Mouse (Mus musculus) bone marrow, adult 2 months (tissue): Measurements from ENCODE around the gene Itpa. TPM values are rescaled to one million over a fixed set of nuclear protein-coding genes. Genes with fewer than 3 reads are reported as not detected.

Experiments used
- H3K27ac ChIP-seq: fragments of 200-500 bp; 2 replicates; pipeline ENCODE4 v1.5.1; 2012; ENCODE audit warnings: low read depth, mild to moderate bottlenecking, control low read depth, inconsistent platforms, low read length; ENCODE audit not compliant: control insufficient read depth, poor library complexity, insufficient read depth
- H3K4me1 ChIP-seq: fragments of 200-500 bp; 2 replicates; pipeline ENCODE4 v1.6.1; 2011; ENCODE audit warnings: low read length; ENCODE audit not compliant: control insufficient read depth, insufficient read depth
- H3K4me3 ChIP-seq: fragments of 200-500 bp; replicated peaks from 2 replicates; pipeline ENCODE3; 2011; ENCODE audit warnings: mild to moderate bottlenecking, low read depth, low read length, control low read depth; ENCODE audit not compliant: control insufficient read depth
- CTCF ChIP-seq: fragments of 200-500 bp; IDR thresholded peaks from 2 replicates; pipeline ENCODE4 v1.5.1; 2011; ENCODE audit warnings: low read length, control low read depth; ENCODE audit not compliant: control insufficient read depth, insufficient read depth
- POLR2A ChIP-seq: fragments of 200-500 bp; IDR thresholded peaks from 2 replicates; pipeline ENCODE4 v1.6.1; 2011; ENCODE audit warnings: low read depth, mild to moderate bottlenecking, control low read depth, low read length, borderline replicate concordance; ENCODE audit not compliant: control insufficient read depth
- WGBS: fragments of 180-500 bp; shearing (Covaris S2); methylation state at CpG from one replicate; pipeline ENCODE4 v1.1.7; 2018; 5-methylcytosine and 5-hydroxymethylcytosine counted together
- polyA plus RNA-seq: library from polyadenylated mRNA; stranded (reverse); fragments of >200 nt; gene quantifications from 2 replicates; pipeline ENCODE4 v1.2.4, GENCODE M21; 2011; ENCODE audit warnings: low replicate concordance; ENCODE audit not compliant: missing spikeins, insufficient read depth, insufficient read length

Itpa gene
- polyA plus RNA-seq, 1 experiment: 42.3 TPM

DNA sequence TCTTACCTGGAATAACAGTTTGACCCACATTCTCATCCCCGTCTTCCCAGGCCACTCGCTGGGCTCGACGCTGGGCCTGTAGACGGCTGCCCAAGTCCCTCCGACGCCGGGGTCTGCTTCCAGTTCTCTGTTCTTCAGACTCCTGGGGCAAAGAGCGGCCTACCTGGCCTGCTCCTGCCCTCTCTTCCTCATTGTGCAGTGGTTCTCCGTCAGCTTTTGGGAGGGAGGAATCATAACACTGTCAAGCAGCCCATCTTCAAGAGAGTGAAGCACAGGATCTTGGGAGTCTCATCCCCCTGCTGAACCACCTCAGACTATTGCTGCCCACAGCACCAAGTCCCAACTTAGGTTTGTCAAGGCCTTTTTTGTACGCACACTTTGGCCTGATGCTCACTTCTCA, 4.1 kb upstream of the Itpa start:
- peaks cover 2% of the 10 kb centered on the region; the same call in 1 of the 2 replicates for H3K4me1 ChIP-seq
- no peak overlapping the region for H3K4me3 ChIP-seq
- no peak overlapping the region for H3K27ac ChIP-seq
- WGBS: 90% methylated on average over 11 of the region's 11 CpGs
- TF ChIP-seq POLR2A: no peak
- TF ChIP-seq CTCF: no peak

- H3K4me1 ChIP-seq: peaks cover 3% of the 10 kb centered on the region; the same call in 1 of the 2 replicates
- WGBS: under 1% methylated on average over 40 of the region's 40 CpGs
- peak within 1 kb of the TSS; percentile 95 for H3K27ac ChIP-seq
- TF ChIP-seq POLR2A: peak; percentile 80; the same call in 1 of the 2 replicates
- TF ChIP-seq CTCF: 0 out of 2 replicates have a peak, but pooled peaks have one; percentile 5
- H3K4me3 ChIP-seq: peak within 1 kb of the TSS; percentile 75
These were observed 3.2 kb upstream of the Itpa start, which contains the start of gene Ddrgk1 for GRCm38 (mm10) chr2:130664102-130664701. TSS of gene Ddrgk1 (minus strand) at chr2:130664659.

GRCm38 (mm10) chr2:130677211-130677610, 9.8 kb downstream of the Itpa start:
- Histone ChIP-seq H3K4me1 (no peaks in the 10 kb centered on the region), H3K27ac (no peak overlapping the region), H3K4me3 (no peak overlapping the region)
- 83% methylated on average over 10 of the region's 10 CpGs for WGBS
- TF ChIP-seq POLR2A (no peak), CTCF (no peak)

DNA sequence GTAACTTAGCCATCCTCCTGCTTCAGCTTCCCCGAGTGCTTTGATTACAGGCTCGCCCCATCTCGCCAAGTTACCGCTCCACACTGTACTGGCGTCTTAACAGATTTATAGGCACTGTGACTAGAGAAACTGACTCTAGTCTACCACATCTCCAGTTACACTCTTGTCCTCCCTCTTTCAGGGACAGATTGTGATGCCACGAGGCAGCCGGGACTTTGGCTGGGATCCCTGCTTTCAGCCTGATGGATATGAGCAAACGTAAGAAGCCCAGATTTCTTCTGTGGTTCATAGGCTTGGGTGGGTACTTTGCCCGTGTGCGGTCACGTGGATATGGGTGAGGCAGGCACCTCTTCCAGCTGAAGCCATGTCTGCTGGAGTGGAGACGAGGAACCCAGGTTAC, 11.7 kb downstream of the Itpa start:
- 92% methylated on average over 12 of the region's 12 CpGs for WGBS
- Histone ChIP-seq H3K4me1 (no peaks in the 10 kb centered on the region), H3K4me3 (no peak overlapping the region), H3K27ac (no peak overlapping the region)
- no peak for TF ChIP-seq POLR2A
- no peak for TF ChIP-seq CTCF

DNA sequence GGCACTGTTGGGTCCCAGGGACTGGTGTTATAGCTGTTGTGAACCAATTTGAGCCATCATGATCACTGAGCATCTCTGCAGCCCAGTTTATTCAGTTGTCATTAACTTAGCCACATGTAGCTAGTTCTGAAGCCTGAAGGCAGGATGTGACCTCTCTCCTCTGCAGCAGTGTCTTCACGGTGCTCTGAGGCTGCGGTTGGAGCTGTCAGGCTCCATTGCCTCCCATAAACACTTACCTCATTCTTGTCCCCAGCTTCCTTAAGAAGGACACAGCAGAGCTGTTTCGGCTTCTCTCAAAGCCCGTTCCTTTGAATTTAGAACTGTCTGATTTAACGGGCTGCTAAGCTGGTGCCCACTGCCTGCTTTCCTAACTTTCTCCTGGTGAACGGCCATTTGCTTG, 12.5 kb downstream of the Itpa start:
- WGBS: 93% methylated on average over 6 of the region's 6 CpGs
- H3K27ac ChIP-seq: no peak overlapping the region
- no peak overlapping the region for H3K4me3 ChIP-seq
- H3K4me1 ChIP-seq: no peaks in the 10 kb centered on the region
- TF ChIP-seq CTCF: no peak
- TF ChIP-seq POLR2A: no peak

DNA sequence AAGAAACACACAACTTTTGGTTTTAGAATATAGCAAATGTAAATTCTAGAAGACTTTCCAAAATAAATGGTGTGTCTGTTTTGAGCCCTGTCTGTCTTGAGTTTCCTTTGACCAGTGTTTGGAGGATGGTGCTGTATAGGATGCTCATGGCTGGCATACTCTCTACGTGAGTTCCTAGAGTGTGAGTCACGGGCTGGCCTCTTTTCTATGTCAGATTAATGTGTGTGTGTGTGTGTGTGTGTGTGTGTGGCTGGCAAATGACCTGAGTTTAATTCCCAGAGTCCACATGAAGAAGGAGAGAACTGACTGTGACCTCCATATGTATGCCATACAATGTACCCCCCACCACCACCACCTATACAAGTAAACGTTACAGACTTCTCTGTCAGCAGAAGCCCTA, 14.1 kb downstream of the Itpa start:
- H3K27ac ChIP-seq: no peak overlapping the region
- H3K4me3 ChIP-seq: no peak overlapping the region
- WGBS: 92% methylated on average over 3 of the region's 3 CpGs
- no peaks in the 10 kb centered on the region for H3K4me1 ChIP-seq
- no peak for TF ChIP-seq CTCF
- no peak for TF ChIP-seq POLR2A

- 84% methylated on average over 9 of the region's 9 CpGs for WGBS
- Histone ChIP-seq H3K4me3 (no peak overlapping the region), H3K4me1 (no peaks in the 10 kb centered on the region), H3K27ac (no peak overlapping the region)
- no peak for TF ChIP-seq CTCF
- no peak for TF ChIP-seq POLR2A
These were observed 18.0 kb downstream of the Itpa start for GRCm38 (mm10) chr2:130685426-130685825.

GRCm38 (mm10) chr2:130689011-130689410, 21.6 kb downstream of the Itpa start:
- no peak for TF ChIP-seq CTCF
- no peak for TF ChIP-seq POLR2A
- 51% methylated on average over 2 of the region's 2 CpGs for whole genome bisulfite sequencing
- Histone ChIP-seq H3K4me3 (no peak overlapping the region), H3K4me1 (no peaks in the 10 kb centered on the region), H3K27ac (no peak overlapping the region)
